Mouse (Mus musculus) kidney, adult 2 months (tissue): ENCODE measurements around the gene Atg4d.

Source experiments
- CTCF ChIP-seq: fragments of 200-500 bp; conservative IDR thresholded peaks from 2 replicates; pipeline ENCODE4 v1.5.1; 2011; ENCODE audit warnings: low read depth, mild to moderate bottlenecking, control low read depth, low read length, moderate library complexity, mixed read lengths; ENCODE audit not compliant: insufficient read depth, insufficient read length
- POLR2A ChIP-seq: fragments of 200-500 bp; IDR thresholded peaks from one replicate; pipeline ENCODE4 v1.6.1; 2011; ENCODE audit warnings: low read depth, low read length, control low read depth

GRCm38 (mm10) chr9:21223906-21224305 is 41.2 kb upstream of the Atg4d start:
- TF ChIP-seq POLR2A, result no peak
- TF ChIP-seq CTCF, result no peak
